Mouse (Mus musculus) G1E (cell line): ENCODE data around the gene Dclk2.

Source experiments
- CTCF ChIP-seq: IDR thresholded peaks from 2 replicates; pipeline ENCODE4 v1.5.1; 2012; ENCODE audit warnings: low read depth, low read length, inconsistent platforms, mixed read lengths
- GATA1 ChIP-seq: IDR thresholded peaks from 2 replicates; pipeline ENCODE4 v1.6.1; 2012; ENCODE audit warnings: borderline replicate concordance, low read length, inconsistent platforms, mixed read lengths
- GATA2 ChIP-seq: IDR thresholded peaks from 2 replicates; pipeline ENCODE4 v1.6.1; 2012; ENCODE audit warnings: low read depth, low read length, inconsistent platforms, borderline replicate concordance
- POLR2AphosphoS5 ChIP-seq: IDR thresholded peaks from 2 replicates; pipeline ENCODE4 v1.6.1; 2012; ENCODE audit warnings: low read depth, low read length, inconsistent platforms; ENCODE audit not compliant: insufficient replicate concordance
- TAL1 ChIP-seq: conservative IDR thresholded peaks from 2 replicates; pipeline ENCODE4 v1.6.1; 2012; ENCODE audit warnings: low read depth, low read length, inconsistent platforms, mixed read lengths

- TF ChIP-seq CTCF (no peak), TAL1 (no peak), GATA1 (no peak), POLR2AphosphoS5 (no peak), GATA2 (no peak)
These were observed 23.1 kb downstream of the Dclk2 start for GRCm38 (mm10) chr3:86897551-86897950.
